Mouse (Mus musculus) cerebellum, adult 2 months (tissue): ENCODE measurements at regions not wholly inside any gene's neighbourhood (a gene's known extent, or its start where the extent isn't known, plus 50 kb on each side); places are given as distances from the start of the nearest gene placed in this dataset.

Experiments used
- CTCF ChIP-seq: fragments of 200-500 bp; IDR thresholded peaks from 2 replicates; pipeline ENCODE4 v1.5.1; 2011; ENCODE audit warnings: low read depth, mild to moderate bottlenecking, control low read depth, low read length, moderate library complexity, borderline replicate concordance; ENCODE audit not compliant: insufficient read depth
- POLR2A ChIP-seq: fragments of 200-500 bp; IDR thresholded peaks from 2 replicates; pipeline ENCODE4 v1.6.1; 2011; ENCODE audit warnings: low read length, control low read depth, borderline replicate concordance; ENCODE audit not compliant: insufficient read depth

- TF ChIP-seq POLR2A (no peak), CTCF (peak; percentile 54; the same call in 1 of the 2 replicates)
Measured at GRCm38 (mm10) chr17:93141125-93141524, 57.7 kb upstream of the Adcyap1 start.
